Mouse (Mus musculus) CH12.LX (cell line): ENCODE measurements around the gene Fpgs. TPM values are rescaled to one million over a fixed set of nuclear protein-coding genes. Genes with fewer than 3 reads are reported as not detected.
A peak's percentile ranks its signal among the peaks of the same experiment; 100 is the strongest.

Experiments
- DNase-seq: peaks from one replicate; pipeline ENCODE4 v3.0.0-alpha.2; 2013; ENCODE audit errors: extremely low read depth
- H3K27ac ChIP-seq: 2 replicates; pipeline ENCODE4 v1.5.1; 2012; ENCODE audit warnings: low read depth, mild to moderate bottlenecking, control low read depth, moderate library complexity; ENCODE audit not compliant: insufficient read depth
- H3K27me3 ChIP-seq: replicated peaks from 2 replicates; pipeline ENCODE3; 2012; ENCODE audit warnings: inconsistent platforms
- H3K36me3 ChIP-seq, 2 experiments: replicated peaks in 1 of 2; 2 replicates each; pipeline versions ENCODE3 to v1.6.1; 2012; ENCODE audit warnings: inconsistent platforms in 1 of 2, low read length in 1 of 2, mild to moderate bottlenecking in 1 of 2, mixed read lengths in 1 of 2, moderate library complexity in 1 of 2; ENCODE audit not compliant: control insufficient read depth in 1 of 2, insufficient read depth in 1 of 2
- H3K4me1 ChIP-seq, 2 experiments: 2 replicates each; pipeline ENCODE4 v1.6.1; 2012; ENCODE audit warnings: inconsistent platforms in 1 of 2, moderate library complexity in 1 of 2; ENCODE audit not compliant: insufficient read depth in 2 of 2, control insufficient read depth in 1 of 2
- H3K4me2 ChIP-seq: 2 replicates; pipeline ENCODE4 v1.6.1; 2012; ENCODE audit warnings: low read depth, mild to moderate bottlenecking, control low read depth; ENCODE audit not compliant: poor library complexity, insufficient read depth, severe bottlenecking
- H3K4me3 ChIP-seq, 3 experiments: fragments of 150-350 bp in 1 of 3; sonication (generic) in 1 of 3; replicated peaks in 1 of 3; 2 replicates each; pipeline versions ENCODE3 to v1.5.1; 2011 to 2012; ENCODE audit warnings: low read depth in 2 of 3, low read length in 2 of 3, mild to moderate bottlenecking in 2 of 3, moderate library complexity in 2 of 3, control low read depth in 1 of 3, improper control_type of control experiment in 1 of 3, inconsistent platforms in 1 of 3, mixed read lengths in 1 of 3; ENCODE audit not compliant: poor library complexity in 1 of 3
- H3K79me2 ChIP-seq: replicated peaks from 2 replicates; pipeline ENCODE4 v1.6.1; 2012; ENCODE audit warnings: mild to moderate bottlenecking, moderate library complexity; ENCODE audit not compliant: control insufficient read depth, poor library complexity, insufficient read depth, severe bottlenecking; ENCODE audit errors: extremely low read depth
- H3K9ac ChIP-seq: 2 replicates; pipeline ENCODE4 v1.6.1; 2012; ENCODE audit warnings: low read depth, mild to moderate bottlenecking, control low read depth, moderate library complexity; ENCODE audit not compliant: insufficient read depth
- H3K9me3 ChIP-seq: replicated peaks from 2 replicates; pipeline ENCODE3; 2012; ENCODE audit warnings: low read length, inconsistent platforms, mixed read lengths
- BHLHE40 ChIP-seq: IDR thresholded peaks from 2 replicates; pipeline ENCODE4 v1.6.1; 2011; ENCODE audit warnings: mild to moderate bottlenecking, low read depth, low read length, improper control_type of control experiment
- CHD1 ChIP-seq: IDR thresholded peaks from 2 replicates; pipeline ENCODE4 v1.6.1; 2012; ENCODE audit warnings: low read depth, low read length, improper control_type of control experiment, inconsistent platforms
- CHD2 ChIP-seq: IDR thresholded peaks from 2 replicates; pipeline ENCODE4 v1.6.1; 2011; ENCODE audit warnings: low read length, improper control_type of control experiment
- CTCF ChIP-seq, 2 experiments: IDR thresholded peaks in 1 of 2; conservative IDR thresholded peaks in 1 of 2; 2 replicates each; pipeline ENCODE4 v1.5.1; 2011 to 2012; ENCODE audit warnings: low read depth in 2 of 2, low read length in 2 of 2, improper control_type of control experiment in 1 of 2, inconsistent platforms in 1 of 2, mild to moderate bottlenecking in 1 of 2, moderate library complexity in 1 of 2
- ELF1 ChIP-seq: IDR thresholded peaks from 2 replicates; pipeline ENCODE4 v1.6.1; 2014; ENCODE audit warnings: low read depth, mild to moderate bottlenecking, inconsistent platforms, low read length, improper control_type of control experiment
- EP300 ChIP-seq: IDR thresholded peaks from 2 replicates; pipeline ENCODE4 v1.6.1; 2011; ENCODE audit warnings: low read length, improper control_type of control experiment
- ETS1 ChIP-seq: conservative IDR thresholded peaks from 2 replicates; pipeline ENCODE4 v1.6.1; 2012; ENCODE audit warnings: low read depth, mild to moderate bottlenecking, inconsistent platforms, low read length, improper control_type of control experiment, moderate library complexity
- HCFC1 ChIP-seq: IDR thresholded peaks from 2 replicates; pipeline ENCODE4 v1.6.1; 2012; ENCODE audit warnings: low read depth, mild to moderate bottlenecking, inconsistent platforms, low read length, improper control_type of control experiment
- IRF4 ChIP-seq: IDR thresholded peaks from 2 replicates; pipeline ENCODE4 v1.6.1; 2014; ENCODE audit warnings: low read depth, mild to moderate bottlenecking, inconsistent platforms, low read length, improper control_type of control experiment
- JUND ChIP-seq: conservative IDR thresholded peaks from 2 replicates; pipeline ENCODE4 v1.6.1; 2011; ENCODE audit warnings: low read depth, low read length, improper control_type of control experiment
- KAT2A ChIP-seq: IDR thresholded peaks from 2 replicates; pipeline ENCODE4 v1.6.1; 2012; ENCODE audit warnings: low read length, improper control_type of control experiment, inconsistent platforms; ENCODE audit not compliant: insufficient replicate concordance
- MAX ChIP-seq: IDR thresholded peaks from 2 replicates; pipeline ENCODE4 v1.6.1; 2011; ENCODE audit warnings: low read length, improper control_type of control experiment
- MXI1 ChIP-seq: IDR thresholded peaks from 2 replicates; pipeline ENCODE4 v1.6.1; 2011; ENCODE audit warnings: mild to moderate bottlenecking, low read depth, low read length, improper control_type of control experiment
- MYC ChIP-seq: IDR thresholded peaks from 2 replicates; pipeline ENCODE4 v1.6.1; 2011; ENCODE audit warnings: low read depth, mild to moderate bottlenecking, improper control_type of control experiment, low read length
- NELFE ChIP-seq: IDR thresholded peaks from 2 replicates; pipeline ENCODE4 v1.6.1; 2011; ENCODE audit warnings: low read depth, low read length, improper control_type of control experiment
- NRF1 ChIP-seq: IDR thresholded peaks from 2 replicates; pipeline ENCODE4 v1.6.1; 2014; ENCODE audit warnings: low read depth, mild to moderate bottlenecking, inconsistent platforms, low read length, improper control_type of control experiment, moderate library complexity
- PAX5 ChIP-seq: IDR thresholded peaks from 2 replicates; pipeline ENCODE4 v1.6.1; 2012; ENCODE audit warnings: low read length, inconsistent platforms, mixed read lengths
- POLR2AphosphoS2 ChIP-seq: IDR thresholded peaks from 2 replicates; pipeline ENCODE4 v1.6.1; 2011; ENCODE audit warnings: low read depth, low read length, improper control_type of control experiment
- RAD21 ChIP-seq: IDR thresholded peaks from 2 replicates; pipeline ENCODE4 v1.6.1; 2011; ENCODE audit warnings: low read depth, mild to moderate bottlenecking, low read length, improper control_type of control experiment, moderate library complexity
- TBP ChIP-seq: conservative IDR thresholded peaks from 2 replicates; pipeline ENCODE4 v1.6.1; 2011; ENCODE audit warnings: low read depth, low read length, improper control_type of control experiment
- UBTF ChIP-seq: IDR thresholded peaks from 2 replicates; pipeline ENCODE4 v1.6.1; 2012; ENCODE audit warnings: low read depth, mild to moderate bottlenecking, inconsistent platforms, low read length, improper control_type of control experiment, moderate library complexity
- USF1 ChIP-seq: IDR thresholded peaks from 2 replicates; pipeline ENCODE4 v1.6.1; 2014; ENCODE audit warnings: low read depth, mild to moderate bottlenecking, inconsistent platforms, low read length, improper control_type of control experiment
- USF2 ChIP-seq: conservative IDR thresholded peaks from 2 replicates; pipeline ENCODE4 v1.6.1; 2011; ENCODE audit warnings: low read depth, low read length, improper control_type of control experiment
- ZKSCAN1 ChIP-seq: IDR thresholded peaks from 2 replicates; pipeline ENCODE4 v1.6.1; 2012; ENCODE audit warnings: low read depth, inconsistent platforms, low read length, improper control_type of control experiment, borderline replicate concordance
- dilution Hi-C: fragments of 300-500 bp; cut with MboI; formaldehyde crosslinking; loops from 2 replicates; pipeline ENCODE4 v1.14.3; 2020; ENCODE audit warnings: low sequenced_read_pairs; ENCODE audit not compliant: extremely low pct_unique_long_range_greater_than_20kb, extremely low pct_ligation_motif_present
- in situ Hi-C: fragments of 300-500 bp; cut with MboI; formaldehyde crosslinking; loops from 3 replicates; pipeline ENCODE4 v1.14.3; 2019; ENCODE audit warnings: low sequenced_read_pairs, low pct_ligation_motif_present, low pct_unique_long_range_greater_than_20kb, mixed read lengths
- polyA plus RNA-seq: library from polyadenylated mRNA; unstranded; fragments of >175 nt; gene quantifications from 2 replicates; pipeline ENCODE4 v1.2.1, GENCODE M21; 2012; ENCODE audit warnings: low read depth; ENCODE audit not compliant: insufficient read length
- total RNA-seq, 2 experiments: library from RNA; depleted of rRNA; stranded (reverse); fragments of 300-350 nt in 1 of 2; fragments of >200 nt in 1 of 2; gene quantifications; 2 replicates each; pipeline ENCODE4 v1.2.3; 2012 to 2014

The Fpgs gene
- total and polyA plus RNA-seq, 3 experiments: 31.8 to 59.2 (median 41.8) TPM

GRCm38 (mm10) chr2:32654743-32655393 is 49.1 kb downstream of the Fpgs start:
- DNase-seq: no peak
- H3K4me3 ChIP-seq: no peak overlapping the region
- no peak overlapping the region for H3K27ac ChIP-seq
- H3K27me3 ChIP-seq: no peaks in the 10 kb centered on the region
- no peak overlapping the region for H3K9ac ChIP-seq
- TF ChIP-seq NELFE: no peak
- TF ChIP-seq PAX5: no peak
- no peak for TF ChIP-seq POLR2AphosphoS2
- TF ChIP-seq UBTF: no peak
- no peak for TF ChIP-seq CHD1
- TF ChIP-seq MYC: no peak
- no peak for TF ChIP-seq BHLHE40
- TF ChIP-seq EP300: no peak
- no peak for TF ChIP-seq RAD21
- no peak for TF ChIP-seq MXI1
- TF ChIP-seq USF1: no peak
- TF ChIP-seq ZKSCAN1: no peak
- TF ChIP-seq CHD2: no peak
- no peak overlapping the region for H3K4me2 ChIP-seq
- no peaks in the 10 kb centered on the region for H3K9me3 ChIP-seq
- dilution Hi-C loops (no loop called here), in situ Hi-C loops (no loop called here)
- H3K79me2 ChIP-seq: no peaks in the 10 kb centered on the region
- no peaks in the 10 kb centered on the region for H3K36me3 ChIP-seq
- peaks cover 13 to 33% of the 10 kb centered on the region in 2 experiments for H3K4me1 ChIP-seq

- dilution Hi-C loops: no loop called here
- DNase-seq: no peak
- Histone ChIP-seq H3K27ac (no peak overlapping the region), H3K9ac (no peak overlapping the region), H3K4me3 (no peak overlapping the region), H3K9me3 (no peaks in the 10 kb centered on the region), H3K27me3 (no peaks in the 10 kb centered on the region), H3K36me3 (no peaks in the 10 kb centered on the region), H3K4me2 (no peak overlapping the region), H3K79me2 (no peaks in the 10 kb centered on the region), H3K4me1 (peaks cover 13 to 33% of the 10 kb centered on the region in 2 experiments)
- TF ChIP-seq BHLHE40 (0 out of 2 replicates have a peak, but pooled peaks have one; percentile 11), EP300 (no peak)
- in situ Hi-C loops: no loop called here
Observed at GRCm38 (mm10) chr2:32653764-32654163, 50.2 kb downstream of the Fpgs start.

- no peaks in the 10 kb centered on the region for H3K36me3 ChIP-seq
- in situ Hi-C loops (no loop called here), dilution Hi-C loops (no loop called here)
- no peaks in the 10 kb centered on the region for H3K9me3 ChIP-seq
- no peak overlapping the region for H3K4me3 ChIP-seq
- DNase-seq: no peak
- H3K9ac ChIP-seq: no peak overlapping the region
- peaks cover 0 to 4% of the 10 kb centered on the region in 2 experiments; a peak in 1 of 4 replicates for H3K4me1 ChIP-seq
- H3K4me2 ChIP-seq: no peak overlapping the region
- TF ChIP-seq JUND (no peak), TBP (no peak), KAT2A (no peak), ZKSCAN1 (no peak), MAX (no peak), HCFC1 (no peak), ELF1 (no peak), ETS1 (no peak), MXI1 (no peak), CTCF (conservative IDR thresholded peaks at IDR 0.05 in 1 of 2, IDR thresholded peaks at IDR 0.05 in 1 of 2; ENCODE audit: low read depth in 2 of 2, low read length in 2 of 2) (no peak), RAD21 (no peak), USF1 (no peak), USF2 (no peak), IRF4 (no peak), POLR2AphosphoS2 (no peak), CHD1 (no peak), NRF1 (no peak), BHLHE40 (no peak), PAX5 (no peak), NELFE (no peak)
- H3K27me3 ChIP-seq: no peaks in the 10 kb centered on the region
- no peak overlapping the region for H3K27ac ChIP-seq
- H3K79me2 ChIP-seq: no peaks in the 10 kb centered on the region
Observed at GRCm38 (mm10) chr2:32647366-32647765, 56.6 kb downstream of the Fpgs start.
